Mouse (Mus musculus) kidney, adult 18-20 months (tissue): ENCODE measurements around the gene Vmn1r20.
"Not testable (repeated sequence)": the region's sequence is repeated elsewhere in the genome, so short reads cannot be mapped to it uniquely, and the experiment has no call there.

Source experiments
- DNase-seq: peaks from one replicate; pipeline ENCODE4 v3.0.0; 2021

The Vmn1r20 gene

GRCm38 (mm10) chr6:57428630-57429029 lies at the start of gene Vmn1r20:
TSS of gene Vmn1r20 (plus strand) at chr6:57428930.
- DNase-seq, result no peak

- no peak for DNase-seq
These were observed 33.0 kb upstream of the Vmn1r20 start, which contains the start of gene Vmn1r18 for GRCm38 (mm10) chr6:57395683-57396082. TSS of gene Vmn1r18 (minus strand) at chr6:57395783.

- DNase-seq, result not testable (repeated sequence)
These were observed 25.2 kb upstream of the Vmn1r20 start, which contains the start of gene Vmn1r19 for GRCm38 (mm10) chr6:57403480-57403879. TSS of gene Vmn1r19 (plus strand) at chr6:57403780.

DNA sequence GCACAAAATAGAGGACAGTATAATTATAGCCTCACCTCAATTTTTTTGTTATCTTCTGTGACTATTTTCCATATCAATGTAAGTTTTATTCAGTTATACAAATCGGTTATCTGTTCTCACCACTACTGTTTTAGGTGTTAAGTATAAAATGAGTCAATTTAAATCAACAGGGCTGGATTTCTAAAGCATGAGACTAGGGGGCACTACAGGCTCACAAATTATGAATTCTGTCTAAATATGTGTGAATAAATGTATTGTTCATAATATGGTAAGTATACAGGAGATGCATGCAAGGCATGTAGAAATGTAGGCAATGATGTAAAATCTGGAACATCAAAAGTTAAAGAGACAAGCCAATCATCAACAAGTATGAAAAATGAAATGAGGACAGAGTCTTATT lies 2.5 kb downstream of the Vmn1r20 start:
- DNase-seq, result no peak

GRCm38 (mm10) chr6:57468161-57468560 lies 39.4 kb downstream of the Vmn1r20 start:
- DNase-seq, result not testable (repeated sequence)
